Mouse (Mus musculus): ENCODE measurements at regions not wholly inside any gene's neighbourhood (a gene's known extent, or its start where the extent isn't known, plus 50 kb on each side); places are given as distances from the start of the nearest gene placed in this dataset.
"Not testable (repeated sequence)": the region's sequence is repeated elsewhere in the genome, so short reads cannot be mapped to it uniquely, and the experiment has no call there.

- DNase-seq (ENCODE audit: low spot score): no peak
Observed at GRCm38 (mm10) chr9:25655767-25656513, 174.6 kb downstream of the Eepd1 start.

GRCm38 (mm10) chr9:25656534-25656933 lies 175.2 kb downstream of the Eepd1 start:
- DNase-seq (ENCODE audit: low spot score): no peak

GRCm38 (mm10) chr9:25683635-25684333 lies 202.4 kb downstream of the Eepd1 start:
- no peak for DNase-seq (ENCODE audit: low spot score)

GRCm38 (mm10) chr9:25693632-25694031 lies 212.3 kb downstream of the Eepd1 start:
- DNase-seq (ENCODE audit: low spot score): peak; percentile 2

GRCm38 (mm10) chr9:25695018-25695417 lies 213.7 kb downstream of the Eepd1 start:
- no peak for DNase-seq (ENCODE audit: low spot score)

GRCm38 (mm10) chr9:25713636-25714035 lies 232.3 kb downstream of the Eepd1 start:
- no peak for DNase-seq (ENCODE audit: low spot score)

GRCm38 (mm10) chr9:25744162-25744561 lies 262.8 kb downstream of the Eepd1 start:
- DNase-seq (ENCODE audit: low spot score): no peak

- no peak for DNase-seq (ENCODE audit: low spot score)
Observed at GRCm38 (mm10) chr9:25751138-25751537, 269.8 kb downstream of the Eepd1 start.

GRCm38 (mm10) chr9:25773899-25774298 lies 292.6 kb downstream of the Eepd1 start:
- DNase-seq (ENCODE audit: low spot score): no peak

GRCm38 (mm10) chr9:25782631-25783030 lies 301.3 kb downstream of the Eepd1 start:
- no peak for DNase-seq (ENCODE audit: low spot score)

GRCm38 (mm10) chr9:25795142-25795910 lies 314.0 kb downstream of the Eepd1 start:
- DNase-seq (ENCODE audit: low spot score): no peak

GRCm38 (mm10) chr9:25809562-25809961 lies 328.2 kb downstream of the Eepd1 start:
- no peak for DNase-seq (ENCODE audit: low spot score)

GRCm38 (mm10) chr9:25833295-25833694 lies 351.9 kb downstream of the Eepd1 start:
- DNase-seq (ENCODE audit: low spot score): no peak

- DNase-seq (ENCODE audit: low spot score): not testable (repeated sequence)
Observed at GRCm38 (mm10) chr9:25849914-25850313, 368.6 kb downstream of the Eepd1 start.

- DNase-seq (ENCODE audit: low spot score): not testable (repeated sequence)
Observed at GRCm38 (mm10) chr9:25850608-25851007, 369.3 kb downstream of the Eepd1 start.

GRCm38 (mm10) chr9:25854545-25854944 lies 373.2 kb downstream of the Eepd1 start:
- DNase-seq (ENCODE audit: low spot score): no peak

- DNase-seq (ENCODE audit: low spot score): no peak
Observed at GRCm38 (mm10) chr9:25870260-25870659, 388.9 kb downstream of the Eepd1 start.

GRCm38 (mm10) chr9:25896333-25896905 lies 415.1 kb downstream of the Eepd1 start:
- no peak for DNase-seq (ENCODE audit: low spot score)

Data from ovary, postnatal 10 days (tissue).